Mouse (Mus musculus): ENCODE results near the gene Slc35f6. TPM values are rescaled to one million over a fixed set of nuclear protein-coding genes. Genes with fewer than 3 reads are reported as not detected.
"Not testable (repeated sequence)": the region's sequence is repeated elsewhere in the genome, so short reads cannot be mapped to it uniquely, and the experiment has no call there.

Slc35f6 gene
- polyA plus RNA-seq, 1 experiment from 2014 or later: 26.2 TPM

- ATAC-seq: no peak
- Histone ChIP-seq H3K9me3 (replicated peaks) (no peaks in the 10 kb centered on the region), H3K9ac (peak overlapping the region; percentile 63), H3K4me2 (peak overlapping the region; percentile 77), H3K4me1 (peaks cover 27% of the 10 kb centered on the region), H3K4me3 (peak overlapping the region; percentile 86), H3K27ac (no peak overlapping the region), H3K27me3 (no peaks in the 10 kb centered on the region), H3K36me3 (ENCODE audit: poor library complexity, severe bottlenecking) (peaks cover 23% of the 10 kb centered on the region)
- 60% methylated on average over 6 of the region's 6 CpGs for WGBS
Observed at GRCm38 (mm10) chr5:30665968-30666367, 18.2 kb downstream of the Slc35f6 start.

GRCm38 (mm10) chr5:30666391-30667195 lies 18.9 kb downstream of the Slc35f6 start, which contains the start of gene Cenpa:
Gene Cenpa (plus strand): TSS chr5:30666777.
- ATAC-seq: peak; percentile 98
- H3K4me1 ChIP-seq: peaks cover 27% of the 10 kb centered on the region
- WGBS: 1% methylated on average over 40 of the region's 40 CpGs

GRCm38 (mm10) chr5:30667215-30667614 lies 19.5 kb downstream of the Slc35f6 start:
- Histone ChIP-seq H3K9me3 (replicated peaks) (no peaks in the 10 kb centered on the region), H3K27me3 (no peaks in the 10 kb centered on the region), H3K9ac (peak overlapping the region; percentile 88), H3K27ac (peak overlapping the region; percentile 72), H3K36me3 (ENCODE audit: poor library complexity, severe bottlenecking) (peaks cover 35% of the 10 kb centered on the region), H3K4me2 (peak overlapping the region; percentile 77), H3K4me3 (peak overlapping the region; percentile 86), H3K4me1 (peaks cover 27% of the 10 kb centered on the region)
- WGBS: under 1% methylated on average over 13 of the region's 13 CpGs
- no peak for ATAC-seq

More at GRCm38 (mm10) chr5:30666391-30667195, 18.9 kb downstream of the Slc35f6 start, which contains the start of gene Cenpa:
- Histone ChIP-seq H3K9me3 (replicated peaks) (no peaks in the 10 kb centered on the region), H3K4me2 (peak within 1 kb of the TSS; percentile 77), H3K9ac (peak within 1 kb of the TSS; percentile 88), H3K27ac (peak within 1 kb of the TSS; percentile 72), H3K27me3 (no peaks in the 10 kb centered on the region), H3K4me3 (peak within 1 kb of the TSS; percentile 86), H3K36me3 (ENCODE audit: poor library complexity, severe bottlenecking) (peaks cover 29% of the 10 kb centered on the region)

GRCm38 (mm10) chr5:30667686-30668085 lies 20.0 kb downstream of the Slc35f6 start:
- WGBS: 4% methylated on average over 3 of the region's 3 CpGs
- no peak for ATAC-seq
- peak overlapping the region; percentile 88 for H3K9ac ChIP-seq
- peaks cover 27% of the 10 kb centered on the region for H3K4me1 ChIP-seq
- H3K9me3 ChIP-seq (replicated peaks): no peaks in the 10 kb centered on the region
- peak overlapping the region; percentile 86 for H3K4me3 ChIP-seq
- H3K36me3 ChIP-seq (ENCODE audit: poor library complexity, severe bottlenecking): peaks cover 40% of the 10 kb centered on the region
- H3K27me3 ChIP-seq: no peaks in the 10 kb centered on the region
- H3K27ac ChIP-seq: no peak overlapping the region
- peak overlapping the region; percentile 77 for H3K4me2 ChIP-seq

- Histone ChIP-seq H3K4me3 (peak overlapping the region; percentile 86), H3K9me3 (replicated peaks) (no peaks in the 10 kb centered on the region), H3K36me3 (ENCODE audit: poor library complexity, severe bottlenecking) (peaks cover 52% of the 10 kb centered on the region), H3K27me3 (no peaks in the 10 kb centered on the region), H3K27ac (no peak overlapping the region), H3K4me1 (peaks cover 27% of the 10 kb centered on the region), H3K4me2 (peak overlapping the region; percentile 77), H3K9ac (no peak overlapping the region)
- ATAC-seq: no peak
- WGBS: 91% methylated on average over 9 of the region's 9 CpGs
Observed at GRCm38 (mm10) chr5:30668637-30669495, 21.1 kb downstream of the Slc35f6 start.

- no peaks in the 10 kb centered on the region for H3K27me3 ChIP-seq
- no peaks in the 10 kb centered on the region for H3K9me3 ChIP-seq (replicated peaks)
- no peak for ATAC-seq
- WGBS: 95% methylated on average over 3 of the region's 3 CpGs
- no peak overlapping the region for H3K9ac ChIP-seq
- H3K36me3 ChIP-seq (ENCODE audit: poor library complexity, severe bottlenecking): peaks cover 58% of the 10 kb centered on the region
- no peak overlapping the region for H3K4me3 ChIP-seq
- H3K4me1 ChIP-seq: peaks cover 27% of the 10 kb centered on the region
- H3K27ac ChIP-seq: no peak overlapping the region
- no peak overlapping the region; the same call in 1 of the 2 replicates for H3K4me2 ChIP-seq
Observed at GRCm38 (mm10) chr5:30669496-30669830, 21.7 kb downstream of the Slc35f6 start.

GRCm38 (mm10) chr5:30670091-30670490 lies 22.4 kb downstream of the Slc35f6 start:
- Histone ChIP-seq H3K4me1 (peaks cover 27% of the 10 kb centered on the region), H3K27me3 (no peaks in the 10 kb centered on the region), H3K4me2 (no peak overlapping the region), H3K36me3 (ENCODE audit: poor library complexity, severe bottlenecking) (peaks cover 62% of the 10 kb centered on the region), H3K27ac (no peak overlapping the region), H3K9ac (no peak overlapping the region), H3K4me3 (no peak overlapping the region), H3K9me3 (replicated peaks) (no peaks in the 10 kb centered on the region)
- WGBS: 90% methylated on average over 7 of the region's 7 CpGs
- ATAC-seq: no peak

- H3K9me3 ChIP-seq (replicated peaks): no peaks in the 10 kb centered on the region
- 87% methylated on average over 7 of the region's 7 CpGs for WGBS
- no peaks in the 10 kb centered on the region for H3K27me3 ChIP-seq
- peaks cover 7% of the 10 kb centered on the region; the same call in 1 of the 2 replicates for H3K4me1 ChIP-seq
- H3K36me3 ChIP-seq (ENCODE audit: poor library complexity, severe bottlenecking): peaks cover 75% of the 10 kb centered on the region
- no peak overlapping the region for H3K27ac ChIP-seq
- no peak overlapping the region for H3K9ac ChIP-seq
- ATAC-seq: no peak
- no peak overlapping the region for H3K4me3 ChIP-seq
- no peak overlapping the region for H3K4me2 ChIP-seq
Observed at GRCm38 (mm10) chr5:30674001-30674400, 26.3 kb downstream of the Slc35f6 start.

- no peak for ATAC-seq
- Histone ChIP-seq H3K9ac (no peak overlapping the region), H3K4me2 (no peak overlapping the region), H3K27ac (no peak overlapping the region), H3K36me3 (ENCODE audit: poor library complexity, severe bottlenecking) (peaks cover 50% of the 10 kb centered on the region), H3K27me3 (no peaks in the 10 kb centered on the region), H3K4me1 (no peaks in the 10 kb centered on the region), H3K9me3 (replicated peaks) (no peaks in the 10 kb centered on the region), H3K4me3 (no peak overlapping the region)
- 89% methylated on average over 7 of the region's 7 CpGs for WGBS
Observed at GRCm38 (mm10) chr5:30676800-30677199, 29.1 kb downstream of the Slc35f6 start.

- not testable (repeated sequence) for H3K27me3 ChIP-seq; ATAC-seq; H3K4me1 ChIP-seq; H3K4me3 ChIP-seq; H3K27ac ChIP-seq; H3K9me3 ChIP-seq (replicated peaks); H3K4me2 ChIP-seq; H3K9ac ChIP-seq
- H3K36me3 ChIP-seq (ENCODE audit: poor library complexity, severe bottlenecking): peaks cover 37% of the 10 kb centered on the region
- WGBS: 96% methylated on average over 3 of the region's 3 CpGs
Observed at GRCm38 (mm10) chr5:30678069-30678468, 30.3 kb downstream of the Slc35f6 start.

GRCm38 (mm10) chr5:30678722-30679296 lies 31.1 kb downstream of the Slc35f6 start:
- Histone ChIP-seq H3K27me3 (no peaks in the 10 kb centered on the region), H3K4me1 (no peaks in the 10 kb centered on the region), H3K9ac (no peak overlapping the region), H3K9me3 (replicated peaks) (no peaks in the 10 kb centered on the region), H3K4me3 (no peak overlapping the region), H3K4me2 (no peak overlapping the region), H3K36me3 (ENCODE audit: poor library complexity, severe bottlenecking) (peaks cover 29% of the 10 kb centered on the region), H3K27ac (no peak overlapping the region)
- no peak for ATAC-seq
- 94% methylated on average over 4 of the region's 4 CpGs for WGBS

GRCm38 (mm10) chr5:30679593-30679992 lies 31.9 kb downstream of the Slc35f6 start:
- H3K36me3 ChIP-seq (ENCODE audit: poor library complexity, severe bottlenecking): peaks cover 22% of the 10 kb centered on the region
- H3K27me3 ChIP-seq: no peaks in the 10 kb centered on the region
- H3K9ac ChIP-seq: no peak overlapping the region
- H3K9me3 ChIP-seq (replicated peaks): no peaks in the 10 kb centered on the region
- no peak for ATAC-seq
- H3K27ac ChIP-seq: no peak overlapping the region
- H3K4me2 ChIP-seq: no peak overlapping the region
- no peak overlapping the region for H3K4me3 ChIP-seq
- WGBS: 89% methylated on average over 5 of the region's 5 CpGs
- H3K4me1 ChIP-seq: no peaks in the 10 kb centered on the region
